Mouse (Mus musculus) lung, postnatal 36 days (tissue): ENCODE data around the gene Zfp428.

Experiments
- DNase-seq: peaks from one replicate; pipeline ENCODE4 v3.0.0; 2022; ENCODE audit warnings: mixed read lengths

Zfp428 gene

GRCm38 (mm10) chr7:24561450-24561849 lies 54.6 kb downstream of the Zfp428 start:
- no peak for DNase-seq

GRCm38 (mm10) chr7:24563191-24563836 lies 56.5 kb downstream of the Zfp428 start:
- DNase-seq: no peak

- no peak for DNase-seq
These were observed 57.0 kb downstream of the Zfp428 start for GRCm38 (mm10) chr7:24563837-24564206.

- peak; percentile 85 for DNase-seq
These were observed 57.9 kb downstream of the Zfp428 start for GRCm38 (mm10) chr7:24564607-24565265.
